Mouse (Mus musculus) C3H10T1/2 (cell line): ENCODE results near the gene Smyd4. TPM values are rescaled to one million over a fixed set of nuclear protein-coding genes. Genes with fewer than 3 reads are reported as not detected.

ENCODE experiments used
- polyA plus RNA-seq, 2 experiments: library from polyadenylated mRNA; unstranded; fragments of >200 nt; fragmentation: generic; extraction: Trizol; gene quantifications; one replicate each; pipeline ENCODE4 v1.2.1; 2012; ENCODE audit warnings: missing spikeins in 2 of 2

Gene Smyd4
- polyA plus RNA-seq = 1 to 10 TPM; 2.1 to 4.4 TPM

GRCm38 (mm10) chr11:75348199-75348889 lies at the start of gene Smyd4, which contains the start of gene Rpa1:
TSS of gene Smyd4 (plus strand) at chr11:75348433.
TSS of gene Rpa1 (minus strand) at chr11:75348324.

GRCm38 (mm10) chr11:75422013-75422792 lies 74.0 kb downstream of the Smyd4 start, which contains the start of gene Serpinf1:
TSS of gene Serpinf1 (minus strand) at chr11:75422701.

GRCm38 (mm10) chr11:75439363-75439762 lies 91.1 kb downstream of the Smyd4 start, which contains the start of gene Serpinf2:
TSS of gene Serpinf2 (minus strand) at chr11:75439591.

GRCm38 (mm10) chr11:75453991-75454930 lies 106.0 kb downstream of the Smyd4 start, which contains the start of gene Wdr81:
TSS of gene Wdr81 (minus strand) at chr11:75454717.

Other genes starting within 250 kb of the Smyd4 start
- 1 to 10 TPM in 1 of 2 experiments, under 1 TPM in 1; 0.02 to 1.7 TPM for gene Hic1, start 178.9 kb upstream of the Smyd4 start, polyA plus RNA-seq
- gene Ovca2, start 169.6 kb upstream of the Smyd4 start, polyA plus RNA-seq = 10 to 100 TPM; 17.6 to 18.3 TPM
- gene Dph1, start 157.2 kb upstream of the Smyd4 start, polyA plus RNA-seq = 10 to 100 TPM; 13.7 to 17.0 TPM
- 1 to 10 TPM in 1 of 2 experiments, under 1 TPM in 1; 0.06 to 1.4 TPM for gene Rtn4rl1, start 154.7 kb upstream of the Smyd4 start, polyA plus RNA-seq
- gene Rpa1, start 109 bp upstream of the Smyd4 start, polyA plus RNA-seq = 10 to 100 TPM; 57.2 to 61.7 TPM
- 1,000 to 10,000 TPM in 1 of 2 experiments, 100 to 1,000 TPM in 1; 701 to 1,671 TPM for gene Serpinf1, start 74.3 kb downstream of the Smyd4 start, polyA plus RNA-seq
- under 1 TPM in 1 of 2 experiments, not detected in 1; 0.13 TPM for gene Serpinf2, start 91.2 kb downstream of the Smyd4 start, polyA plus RNA-seq
- gene Wdr81, start 106.3 kb downstream of the Smyd4 start, polyA plus RNA-seq = 10 to 100 TPM; 14.6 to 27.9 TPM
- gene Tlcd2, start 113.3 kb downstream of the Smyd4 start, polyA plus RNA-seq = 1 to 10 TPM in 1 of 2 experiments, under 1 TPM in 1; 0.47 to 3.2 TPM
- gene Prpf8, start 138.4 kb downstream of the Smyd4 start, polyA plus RNA-seq = 100 to 1,000 TPM in 1 of 2 experiments, 10 to 100 TPM in 1; 35.9 to 104 TPM
- gene Rilp, start 161.7 kb downstream of the Smyd4 start, polyA plus RNA-seq = 1 to 10 TPM; 1.2 to 1.9 TPM
- under 1 TPM; 0.04 to 0.28 TPM for gene Scarf1, start 165.1 kb downstream of the Smyd4 start, polyA plus RNA-seq
- 1 to 10 TPM in 1 of 2 experiments, under 1 TPM in 1; 0.37 to 6.3 TPM for gene Slc43a2, start 183.3 kb downstream of the Smyd4 start, polyA plus RNA-seq
- gene Pitpna, start 239.7 kb downstream of the Smyd4 start, polyA plus RNA-seq = 100 to 1,000 TPM in 1 of 2 experiments, 10 to 100 TPM in 1; 66.0 to 106 TPM